Mouse (Mus musculus) mouse trophoblast stem cell (cell line): ENCODE results near the gene Poglut1.
"Not testable (repeated sequence)": the region's sequence is repeated elsewhere in the genome, so short reads cannot be mapped to it uniquely, and the experiment has no call there.

Experiments
- in situ Hi-C, 2 experiments: fragments of 300-500 bp; cut with MseI, MboI; formaldehyde crosslinking; loops; 2 replicates in 1 of 2; 3 replicates in 1 of 2; pipeline ENCODE4 v1.15.1; 2025

Gene Poglut1

GRCm38 (mm10) chr16:38536544-38537146 lies 13.4 kb downstream of the Poglut1 start:
- in situ Hi-C loops, result no loop called here

- in situ Hi-C loops, result no loop called here
Measured at GRCm38 (mm10) chr16:38526264-38526663, 23.8 kb downstream of the Poglut1 start.

GRCm38 (mm10) chr16:38522129-38523084 lies 27.7 kb downstream of the Poglut1 start, which contains the start of gene Timmdc1:
TSS of gene Timmdc1 (minus strand) at chr16:38522663.
- in situ Hi-C loops, result no loop called here

GRCm38 (mm10) chr16:38521211-38521987 lies 28.7 kb downstream of the Poglut1 start:
- in situ Hi-C loops, result no loop called here

- in situ Hi-C loops, result no loop called here
Measured at GRCm38 (mm10) chr16:38519140-38519539, 30.9 kb downstream of the Poglut1 start.

- in situ Hi-C loops, result no loop called here
Measured at GRCm38 (mm10) chr16:38510846-38511245, 39.2 kb downstream of the Poglut1 start.

- in situ Hi-C loops, result no loop called here
Measured at GRCm38 (mm10) chr16:38506041-38506634, 43.9 kb downstream of the Poglut1 start.

- in situ Hi-C loops, result no loop called here
Measured at GRCm38 (mm10) chr16:38503528-38503927, 46.5 kb downstream of the Poglut1 start.

GRCm38 (mm10) chr16:38502469-38502868 lies 47.6 kb downstream of the Poglut1 start:
- in situ Hi-C loops, result no loop called here

- in situ Hi-C loops, result no loop called here
Measured at GRCm38 (mm10) chr16:38496604-38497140, 53.4 kb downstream of the Poglut1 start.

GRCm38 (mm10) chr16:38493890-38494289 lies 56.2 kb downstream of the Poglut1 start:
- in situ Hi-C loops, result no loop called here

GRCm38 (mm10) chr16:38492551-38492950 lies 57.5 kb downstream of the Poglut1 start:
- in situ Hi-C loops, result no loop called here

GRCm38 (mm10) chr16:38483582-38484309 lies 66.3 kb downstream of the Poglut1 start:
- in situ Hi-C loops, result loop anchor here in 1 of 2 experiments (10.0 kb wide), 1 partner anchor 139 kb away; the partner anchor contains the start of genes Cox17, Gm21987 and Maats1

GRCm38 (mm10) chr16:38482780-38483562 lies 67.1 kb downstream of the Poglut1 start:
- in situ Hi-C loops, result loop anchor here in 1 of 2 experiments (10.0 kb wide), 1 partner anchor 138 kb away; the partner anchor contains the start of genes Cox17, Gm21987 and Maats1

- in situ Hi-C loops, result loop anchor here in 1 of 2 experiments (10.0 kb wide), 1 partner anchor 137 kb away; the partner anchor contains the start of genes Cox17, Gm21987 and Maats1
Measured at GRCm38 (mm10) chr16:38481327-38481726, 68.7 kb downstream of the Poglut1 start.

GRCm38 (mm10) chr16:38478296-38478695 lies 71.8 kb downstream of the Poglut1 start:
- in situ Hi-C loops, result no loop called here

GRCm38 (mm10) chr16:38477241-38477608 lies 72.8 kb downstream of the Poglut1 start:
- in situ Hi-C loops, result not testable (repeated sequence)

- in situ Hi-C loops, result no loop called here
Measured at GRCm38 (mm10) chr16:38476312-38477240, 73.5 kb downstream of the Poglut1 start.
